In genomic region chr13:10237616-10238015, GRCm38 (mm10) we compare ENCODE assay signal across 15 mouse cellular contexts.
"Had no signal": no experiment of that assay in that cellular context is flagged by ENCODE, and none has a peak within 500 bp of the region (broad histone marks: within the 10 kb centered on the region; RNA-seq: fewer than 3 reads in every experiment).

No protein-coding gene starts in this region.

- DNase-seq: retina, postnatal 1 day; right cerebral cortex, adult 18-20 months; right cerebral cortex, postnatal 14 days; right cerebral cortex, postnatal 25 days; right cerebral cortex, postnatal 4 days; spleen, adult 18-20 months; thymus, adult 18-20 months; thymus, adult 2 months; thymus, postnatal 14 days; thymus, postnatal 25 days; thymus, postnatal 36 days; thymus, postnatal 4 days had no signal

- H3K27me3 ChIP-seq: neural tube, embryonic 15.5 days; stomach, embryonic 15.5 days had no signal

- H3K9ac ChIP-seq: neural tube, embryonic 15.5 days; stomach, embryonic 15.5 days had no signal

- H3K36me3 ChIP-seq: neural tube, embryonic 15.5 days; stomach, embryonic 15.5 days had no signal

- H3K9me3 ChIP-seq: neural tube, embryonic 15.5 days; stomach, embryonic 15.5 days had no signal

- H3K4me2 ChIP-seq: neural tube, embryonic 15.5 days; stomach, embryonic 15.5 days had no signal

- H3K4me1 ChIP-seq: neural tube, embryonic 15.5 days; stomach, embryonic 15.5 days had no signal

- H3K27ac ChIP-seq: neural tube, embryonic 15.5 days; stomach, embryonic 15.5 days; stomach, postnatal 0 days had no signal

- H3K4me3 ChIP-seq: neural tube, embryonic 15.5 days; stomach, embryonic 15.5 days had no signal
